Mouse (Mus musculus): ENCODE results near the gene Dennd1a.

DNA sequence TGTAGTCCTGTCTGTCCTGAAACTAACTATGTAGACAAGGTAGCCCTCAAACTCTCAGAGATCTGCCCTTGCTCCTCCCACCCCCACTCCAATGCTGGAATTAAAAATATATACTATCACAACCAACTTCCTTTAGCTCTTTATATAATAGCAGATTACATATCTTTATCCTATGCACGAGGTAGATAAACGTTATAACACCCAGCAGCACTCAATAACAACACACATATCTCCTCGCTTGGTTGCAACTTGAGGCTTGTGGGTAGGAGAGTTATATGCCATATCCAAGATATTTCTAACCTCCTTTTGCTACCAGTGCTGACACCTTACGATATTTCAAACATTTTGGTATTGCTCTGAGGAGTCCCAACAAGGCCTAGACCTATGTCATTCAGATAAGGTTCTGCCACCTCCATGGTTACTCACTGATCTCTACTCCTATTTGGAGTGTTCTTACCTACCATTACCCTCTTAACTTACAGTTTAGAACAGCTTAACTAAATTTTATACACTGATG is 346.3 kb downstream of the Dennd1a start:
- no peak for TF ChIP-seq CTCF (IDR thresholded peaks at IDR 0.05; ENCODE audit: low read depth)
- no peak for TF ChIP-seq EP300 (IDR thresholded peaks at IDR 0.05; ENCODE audit: low read depth)

All from liver, postnatal 0 days (tissue).